Mouse (Mus musculus) right cerebral cortex, adult 2 months (tissue): ENCODE measurements around the gene Zfp709.
"Not testable (repeated sequence)": the region's sequence is repeated elsewhere in the genome, so short reads cannot be mapped to it uniquely, and the experiment has no call there.

ENCODE experiments used
- DNase-seq, 2 experiments: peaks; one replicate each; pipeline ENCODE4 v3.0.0; 2021 to 2022; ENCODE audit warnings: low spot score in 2 of 2

Zfp709 gene

GRCm38 (mm10) chr8:71881618-71882274 is at the start of gene Zfp709:
TSS of gene Zfp709 (plus strand) at chr8:71882019.
- DNase-seq: peak; percentile 67 to 78

- not testable (repeated sequence) for DNase-seq
Observed at GRCm38 (mm10) chr8:71838207-71838606, 43.6 kb upstream of the Zfp709 start.

- DNase-seq: not testable (repeated sequence)
Observed at GRCm38 (mm10) chr8:71841201-71841817, 40.5 kb upstream of the Zfp709 start.

- DNase-seq: not testable (repeated sequence)
Observed at GRCm38 (mm10) chr8:71842476-71842875, 39.3 kb upstream of the Zfp709 start.

- DNase-seq: not testable (repeated sequence)
Observed at GRCm38 (mm10) chr8:71844453-71844852, 37.4 kb upstream of the Zfp709 start.

GRCm38 (mm10) chr8:71845993-71846483 is 35.8 kb upstream of the Zfp709 start:
- DNase-seq: not testable (repeated sequence)

GRCm38 (mm10) chr8:71846745-71847144 is 35.1 kb upstream of the Zfp709 start:
- DNase-seq: not testable (repeated sequence)

- DNase-seq: not testable (repeated sequence)
Observed at GRCm38 (mm10) chr8:71851014-71851413, 30.8 kb upstream of the Zfp709 start.

GRCm38 (mm10) chr8:71853360-71853759 is 28.5 kb upstream of the Zfp709 start:
- DNase-seq: not testable (repeated sequence)

- not testable (repeated sequence) for DNase-seq
Observed at GRCm38 (mm10) chr8:71856630-71857328, 25.0 kb upstream of the Zfp709 start.

- not testable (repeated sequence) for DNase-seq
Observed at GRCm38 (mm10) chr8:71857364-71857763, 24.5 kb upstream of the Zfp709 start.

GRCm38 (mm10) chr8:71861551-71861950 is 20.3 kb upstream of the Zfp709 start:
- DNase-seq: not testable (repeated sequence)

GRCm38 (mm10) chr8:71862038-71862437 is 19.8 kb upstream of the Zfp709 start:
- DNase-seq: not testable (repeated sequence)

GRCm38 (mm10) chr8:71900666-71901065 is 18.8 kb downstream of the Zfp709 start:
- DNase-seq: not testable (repeated sequence)

GRCm38 (mm10) chr8:71903084-71903483 is 21.3 kb downstream of the Zfp709 start:
- DNase-seq: not testable (repeated sequence)

- DNase-seq: no peak
Observed at GRCm38 (mm10) chr8:71906809-71907208, 25.0 kb downstream of the Zfp709 start.

GRCm38 (mm10) chr8:71907798-71908257 is 26.0 kb downstream of the Zfp709 start:
- DNase-seq: no peak

- peak; percentile 88 to 94 for DNase-seq
Observed at GRCm38 (mm10) chr8:71908309-71909261, 26.8 kb downstream of the Zfp709 start, which contains the start of the genes Zfp882 and Zfp617. TSS of gene Zfp882 (plus strand) at chr8:71908608. TSS of gene Zfp617 (plus strand) at chr8:71908635.

- DNase-seq: no peak
Observed at GRCm38 (mm10) chr8:71912286-71912685, 30.5 kb downstream of the Zfp709 start.

- DNase-seq: peak; percentile 95 to 97
Observed at GRCm38 (mm10) chr8:71922567-71923401, 41.0 kb downstream of the Zfp709 start.
